Mouse (Mus musculus) small intestine, adult 2 months (tissue): ENCODE results near the gene Lcp2.

Source experiments
- CTCF ChIP-seq: fragments of 200-500 bp; IDR thresholded peaks from 2 replicates; pipeline ENCODE4 v1.5.1; 2012; ENCODE audit warnings: low read depth, mild to moderate bottlenecking, control low read depth, inconsistent platforms, low read length, moderate library complexity, mixed read lengths; ENCODE audit not compliant: insufficient replicate concordance, insufficient read length; ENCODE audit errors: extremely low read depth
- POLR2A ChIP-seq: fragments of 200-500 bp; IDR thresholded peaks from 2 replicates; pipeline ENCODE4 v1.6.1; 2012; ENCODE audit warnings: low read depth, mild to moderate bottlenecking, control low read depth, inconsistent platforms, low read length, moderate library complexity

GRCm38 (mm10) chr11:34139296-34139695 is 92.6 kb downstream of the Lcp2 start:
- TF ChIP-seq CTCF: no peak
- TF ChIP-seq POLR2A: no peak
